Mouse (Mus musculus): ENCODE measurements at regions not wholly inside any gene's neighbourhood (a gene's known extent, or its start where the extent isn't known, plus 50 kb on each side); places are given as distances from the start of the nearest gene placed in this dataset.

DNA sequence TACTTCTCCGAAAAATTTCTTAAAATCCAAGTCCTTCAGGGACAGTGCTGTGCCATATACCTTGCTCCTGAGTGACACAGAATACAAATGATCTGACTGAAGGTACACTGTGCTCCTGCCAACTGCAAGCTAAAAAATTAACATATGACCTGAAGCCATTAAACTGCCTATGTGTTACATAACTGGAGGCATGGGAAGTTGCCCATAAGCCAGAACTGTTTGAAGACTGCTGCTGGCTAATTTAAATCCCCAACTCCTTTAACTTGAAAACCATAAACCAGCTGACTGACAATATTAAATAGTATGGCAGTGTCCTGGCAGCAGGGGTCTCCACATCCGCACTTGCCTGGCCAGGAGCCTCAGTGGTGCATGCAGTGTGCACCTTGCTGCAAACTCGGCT lies 68.9 kb upstream of the Ak4 start:
- DNase-seq (ENCODE audit: low spot score) = no peak
- intact Hi-C loops (cut with DNase I) = no loop called here

DNA sequence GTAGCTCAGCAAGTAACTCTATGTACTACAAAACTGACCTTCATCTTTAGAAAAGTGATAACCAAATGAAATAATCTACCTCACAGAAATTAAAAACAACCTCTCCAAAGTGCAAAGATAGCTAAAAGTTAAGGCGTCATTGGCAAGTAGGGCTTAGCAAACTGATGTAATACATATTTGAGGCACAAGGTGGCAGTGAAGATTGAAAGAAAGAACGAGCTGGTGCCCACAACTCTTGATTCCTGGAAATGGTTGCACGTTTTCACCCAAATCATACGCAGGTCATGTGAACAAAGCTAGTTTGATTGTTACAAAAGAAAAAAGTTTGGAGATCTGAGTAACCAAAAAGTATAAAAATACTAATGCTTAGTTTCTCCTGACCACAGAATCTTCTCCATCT lies 69.7 kb upstream of the Ak4 start:
- intact Hi-C loops (cut with DNase I) = loop anchor here (2.0 kb wide), 1 partner anchor 17 kb away; no protein-coding TSS in a partner anchor
- DNase-seq (ENCODE audit: low spot score) = no peak

DNA sequence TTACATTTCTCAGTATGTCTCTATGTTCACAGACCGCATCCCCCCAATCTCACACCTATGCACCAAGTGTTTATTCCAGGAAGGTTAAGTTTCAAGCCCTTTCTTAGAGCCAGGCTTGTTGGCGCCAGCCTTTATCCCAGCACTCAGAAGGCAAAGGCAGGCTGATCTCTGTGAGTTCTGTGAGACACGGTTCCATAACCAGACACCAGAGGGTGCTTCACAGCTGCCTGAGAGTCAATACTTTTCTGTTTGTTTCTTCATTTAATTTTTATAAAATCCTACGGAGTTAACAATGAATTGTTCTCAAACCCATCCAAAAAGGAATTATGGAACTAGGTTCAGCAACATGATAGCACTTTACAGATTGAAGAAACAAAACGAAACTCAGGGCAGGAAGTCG lies 71.8 kb upstream of the Ak4 start:
- intact Hi-C loops (cut with DNase I) = no loop called here
- no peak for DNase-seq (ENCODE audit: low spot score)

DNA sequence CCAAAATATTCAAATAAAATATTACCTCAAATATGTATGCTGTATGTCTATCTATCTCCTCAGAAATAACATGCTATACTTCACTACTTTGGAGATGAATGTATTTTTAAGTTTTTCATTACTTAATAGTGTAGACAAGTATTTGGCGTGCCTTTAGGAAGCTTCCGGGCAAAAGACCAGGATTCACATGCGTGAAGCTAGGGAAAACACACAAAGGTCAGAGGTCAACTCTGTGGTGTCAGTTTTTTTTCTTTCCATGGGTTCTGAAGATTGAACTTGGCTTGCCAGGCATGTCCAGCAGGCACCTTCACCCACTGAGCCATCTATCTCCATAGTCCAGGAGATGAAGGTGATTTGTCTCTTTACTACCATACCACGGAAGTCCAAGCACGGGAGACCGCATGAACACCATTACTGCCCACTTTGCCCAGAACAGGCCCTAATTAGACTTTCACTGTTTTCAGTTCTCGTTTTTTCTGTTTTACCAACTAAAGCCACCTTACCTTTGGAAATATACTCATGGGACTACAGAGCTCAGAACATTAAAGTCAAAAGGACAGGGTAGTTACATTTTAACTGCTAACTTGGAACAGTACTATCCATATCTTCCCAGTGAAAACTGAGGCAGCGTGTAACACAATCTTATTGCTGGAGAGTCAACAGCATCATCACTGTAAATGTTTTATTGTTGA lies 76.9 kb upstream of the Ak4 start:
- intact Hi-C loops (cut with DNase I) = no loop called here
- no peak for DNase-seq (ENCODE audit: low spot score)

DNA sequence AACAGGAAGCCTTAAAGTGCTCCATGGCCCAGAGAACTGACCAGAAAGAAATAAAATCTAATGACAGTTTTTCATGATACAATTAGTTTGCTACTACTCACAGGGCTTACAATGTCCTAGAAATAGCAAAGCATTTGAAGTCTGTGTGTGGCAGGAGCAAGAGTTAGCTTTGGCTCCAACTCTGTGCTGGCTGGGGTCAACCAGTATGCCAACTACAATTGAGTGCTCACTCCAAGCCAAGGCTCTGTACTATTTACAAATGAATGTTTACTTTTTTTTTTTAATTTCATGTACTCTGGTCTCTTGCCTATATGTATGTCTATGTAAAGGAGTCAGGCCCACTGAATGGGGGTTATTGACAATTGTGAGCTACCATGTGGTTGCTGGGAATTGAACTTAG lies 75.7 kb upstream of the Jak1 start:
- intact Hi-C loops (cut with DNase I) = no loop called here
- no peak for DNase-seq (ENCODE audit: low spot score)

DNA sequence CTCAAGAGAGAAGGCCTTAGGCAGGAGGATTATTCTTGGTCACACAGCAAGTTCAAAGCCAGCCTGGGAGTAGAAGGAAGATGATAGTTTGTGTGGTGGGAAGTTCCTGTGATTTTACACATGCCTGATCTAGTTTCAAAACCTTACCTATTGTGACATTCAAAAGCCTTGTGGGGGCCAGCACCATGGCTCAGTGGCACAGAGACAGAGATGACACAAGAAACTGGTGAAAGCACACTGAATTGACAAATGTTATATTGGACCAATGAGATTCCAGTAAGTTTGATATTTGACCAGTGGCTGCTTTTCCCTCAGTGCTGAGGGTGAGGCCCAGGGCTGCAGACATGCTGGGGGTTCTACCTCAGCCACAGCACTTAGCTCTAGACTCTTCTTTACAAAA lies 73.1 kb upstream of the Jak1 start:
- no peak for DNase-seq (ENCODE audit: low spot score)
- intact Hi-C loops (cut with DNase I) = no loop called here

DNA sequence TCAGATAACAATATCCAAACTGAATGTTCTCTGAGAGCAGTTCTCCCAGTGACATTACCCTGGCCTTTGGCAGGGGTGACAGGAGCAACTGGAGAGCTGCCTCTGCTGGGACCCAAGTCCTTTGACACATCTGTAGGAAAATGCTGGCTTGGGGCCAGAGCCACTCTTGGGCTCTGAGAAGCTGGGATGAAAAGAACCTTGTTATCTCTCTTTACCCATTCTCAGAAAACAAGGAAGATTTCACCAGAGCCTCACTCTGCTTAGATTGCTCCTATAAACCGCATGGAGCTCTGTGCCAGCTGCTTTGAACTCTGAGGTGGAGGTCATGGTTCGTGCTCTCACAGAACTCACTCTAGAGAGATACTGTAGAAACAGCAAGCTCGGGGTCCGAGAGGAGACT lies 71.7 kb upstream of the Jak1 start:
- no peak for DNase-seq (ENCODE audit: low spot score)
- intact Hi-C loops (cut with DNase I) = no loop called here

DNA sequence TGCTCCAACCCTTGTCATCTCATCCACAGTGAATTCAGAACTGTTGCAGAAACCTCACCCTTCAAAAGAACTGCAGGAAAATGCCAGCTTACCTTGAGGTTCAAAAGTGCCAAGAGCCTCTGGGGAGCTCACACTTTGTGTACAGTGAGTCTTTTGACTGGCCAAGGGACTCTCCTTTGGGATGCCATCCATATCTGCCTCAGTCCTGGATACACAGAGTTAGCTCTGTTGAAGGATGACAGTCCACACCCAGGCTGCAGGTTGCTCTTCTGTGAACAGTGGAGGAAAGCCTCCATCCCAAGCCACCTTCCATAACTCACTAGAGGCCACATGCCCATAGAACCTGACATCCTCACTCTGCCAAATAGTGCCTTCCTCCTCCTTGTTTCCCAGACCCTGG lies 71.3 kb upstream of the Jak1 start:
- intact Hi-C loops (cut with DNase I) = no loop called here

DNA sequence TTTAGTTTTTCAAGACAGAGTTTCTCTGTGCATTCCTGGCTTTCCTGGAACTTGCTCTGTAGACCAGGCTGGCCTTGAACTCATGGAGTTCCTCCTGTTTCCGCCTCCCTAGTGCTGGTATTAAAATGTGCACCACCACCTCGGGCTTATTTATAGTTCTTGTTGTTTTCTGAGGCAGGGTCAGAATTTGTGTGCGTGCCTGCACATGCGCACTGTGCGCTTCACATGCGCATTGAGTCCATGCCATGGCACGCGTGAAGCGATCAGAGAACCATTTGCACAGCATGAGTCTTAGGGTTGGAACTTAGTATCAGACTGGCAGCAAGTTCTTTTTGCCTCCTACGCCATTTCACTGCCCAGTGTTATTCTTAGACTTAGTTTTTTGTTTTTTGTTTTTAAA lies 68.8 kb upstream of the Jak1 start:
- intact Hi-C loops (cut with DNase I) = no loop called here
- DNase-seq (ENCODE audit: low spot score) = no peak

More for the DNA sequence above, 71.3 kb upstream of the Jak1 start:
- no peak for DNase-seq (ENCODE audit: low spot score)

DNA sequence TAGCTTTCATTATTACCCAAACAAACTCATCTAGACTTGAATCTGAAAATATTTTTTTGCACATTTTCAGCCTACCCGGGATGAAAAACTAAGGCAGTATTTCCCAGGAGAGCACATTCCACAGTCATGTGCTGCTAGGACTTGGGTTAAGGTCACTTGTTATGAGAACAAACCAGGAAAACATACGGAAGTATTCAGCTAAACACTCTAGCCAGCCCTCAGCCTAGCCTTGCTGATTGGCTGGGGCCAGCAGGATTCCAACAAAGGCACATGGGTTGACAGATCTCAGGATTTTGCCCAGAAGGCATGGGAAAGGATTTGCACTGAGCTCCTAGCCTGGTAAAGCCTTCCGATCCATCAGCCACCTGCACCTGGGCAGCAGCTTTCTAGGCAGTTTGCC lies 68.0 kb upstream of the Jak1 start:
- intact Hi-C loops (cut with DNase I) = no loop called here
- DNase-seq (ENCODE audit: low spot score) = no peak

DNA sequence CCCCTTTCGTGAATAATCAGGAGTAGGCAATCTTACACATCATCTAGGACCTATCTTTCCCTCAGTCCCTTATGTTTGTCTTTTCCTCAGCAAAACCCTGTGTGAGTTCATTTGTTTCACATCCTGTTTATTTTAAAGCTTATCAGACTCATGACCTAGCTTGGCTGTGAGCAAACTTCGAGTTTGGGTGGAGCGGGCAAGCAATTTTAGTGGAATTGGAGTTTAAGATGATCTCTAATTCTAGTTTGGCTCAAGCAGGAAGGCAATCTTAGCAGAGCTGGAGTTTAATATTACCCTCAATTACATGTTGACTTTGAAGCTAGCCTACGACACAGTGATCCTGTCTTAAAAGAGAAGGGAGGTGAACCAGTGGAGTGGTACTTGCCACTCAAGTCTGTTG lies 66.1 kb upstream of the Jak1 start:
- no peak for DNase-seq (ENCODE audit: low spot score)
- intact Hi-C loops (cut with DNase I) = no loop called here

DNA sequence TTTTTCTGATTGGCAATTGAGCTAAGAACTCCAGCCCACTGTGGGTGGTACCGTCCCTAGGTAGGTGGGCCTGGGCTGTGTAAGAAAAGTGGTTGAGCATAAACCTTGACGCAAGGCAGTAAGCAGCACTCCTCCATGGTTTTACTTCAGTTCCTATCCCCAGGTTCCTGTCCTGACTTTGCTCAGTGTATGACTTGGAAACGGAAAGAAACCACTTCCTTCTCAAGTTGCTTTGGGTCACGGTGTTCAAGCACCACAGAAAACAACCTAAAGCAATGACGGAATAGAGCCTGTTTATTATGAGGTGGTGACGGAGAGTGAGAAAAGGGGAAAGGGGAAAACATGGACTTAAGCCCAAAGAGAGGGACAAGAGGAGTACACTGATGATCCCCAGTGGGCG lies 64.0 kb upstream of the Jak1 start:
- DNase-seq (ENCODE audit: low spot score) = no peak
- intact Hi-C loops (cut with DNase I) = no loop called here

DNA sequence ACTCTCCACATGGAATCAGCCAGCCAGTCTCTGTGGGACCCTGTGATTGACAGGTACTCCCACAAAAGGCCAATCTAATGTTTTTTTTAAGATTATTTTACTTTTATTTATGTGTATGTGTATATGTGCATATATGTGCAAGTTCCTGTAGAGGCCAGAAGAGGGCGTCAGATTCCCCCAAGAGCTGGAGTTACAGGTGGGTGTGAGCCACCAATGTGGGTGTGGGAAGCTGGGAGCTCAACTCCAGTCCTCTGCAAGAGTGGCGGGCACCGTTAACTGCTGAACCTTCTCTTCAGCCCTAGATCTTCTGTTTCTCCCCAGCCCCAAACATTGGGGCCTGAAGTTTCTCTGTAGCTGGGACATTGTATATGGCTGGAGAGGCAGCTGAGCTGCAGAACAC lies 61.0 kb upstream of the Jak1 start:
- DNase-seq (ENCODE audit: low spot score) = no peak
- intact Hi-C loops (cut with DNase I) = no loop called here

DNA sequence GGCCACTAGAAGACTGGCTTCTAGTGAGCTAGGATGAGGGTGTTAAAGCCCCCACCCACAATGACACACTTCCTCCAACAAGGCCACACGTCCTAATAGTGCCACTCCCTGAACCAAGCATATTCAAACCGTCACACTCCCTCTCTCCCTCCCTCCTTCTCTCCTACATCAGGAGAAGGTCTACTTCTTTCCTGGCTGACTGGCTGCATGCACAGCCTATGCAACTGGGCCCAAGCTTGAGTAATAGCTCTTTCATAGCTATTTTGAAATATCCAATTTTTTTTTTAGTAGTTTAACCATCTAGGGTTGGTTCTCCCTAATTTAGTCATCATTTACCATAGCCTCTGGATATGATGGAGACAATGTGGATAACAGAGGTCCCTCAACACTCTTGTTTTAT lies 56.6 kb upstream of the Jak1 start:
- no peak for DNase-seq (ENCODE audit: low spot score)
- intact Hi-C loops (cut with DNase I) = loop anchor here (2.0 kb wide), 1 partner anchor 153 kb away; no protein-coding TSS in a partner anchor

DNA sequence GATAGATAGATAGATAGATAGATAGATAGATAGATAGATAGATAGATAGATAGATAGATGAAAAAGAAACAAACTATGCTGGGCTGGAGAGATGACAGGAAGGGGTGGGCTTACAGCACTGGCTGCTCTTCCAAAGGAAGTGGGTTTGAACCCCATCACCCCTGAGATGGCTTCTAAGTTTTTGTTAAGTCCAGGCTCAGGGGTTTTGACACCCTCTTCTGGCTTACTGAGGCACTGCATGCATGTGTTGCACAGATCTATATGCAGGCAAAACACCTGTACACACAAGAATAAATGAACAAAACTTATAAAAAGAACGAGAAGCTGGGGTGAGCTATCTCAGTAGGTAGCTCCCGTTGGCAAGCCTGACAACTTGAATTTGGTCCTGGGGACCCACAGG lies 55.5 kb upstream of the Jak1 start:
- no peak for DNase-seq (ENCODE audit: low spot score)

DNA sequence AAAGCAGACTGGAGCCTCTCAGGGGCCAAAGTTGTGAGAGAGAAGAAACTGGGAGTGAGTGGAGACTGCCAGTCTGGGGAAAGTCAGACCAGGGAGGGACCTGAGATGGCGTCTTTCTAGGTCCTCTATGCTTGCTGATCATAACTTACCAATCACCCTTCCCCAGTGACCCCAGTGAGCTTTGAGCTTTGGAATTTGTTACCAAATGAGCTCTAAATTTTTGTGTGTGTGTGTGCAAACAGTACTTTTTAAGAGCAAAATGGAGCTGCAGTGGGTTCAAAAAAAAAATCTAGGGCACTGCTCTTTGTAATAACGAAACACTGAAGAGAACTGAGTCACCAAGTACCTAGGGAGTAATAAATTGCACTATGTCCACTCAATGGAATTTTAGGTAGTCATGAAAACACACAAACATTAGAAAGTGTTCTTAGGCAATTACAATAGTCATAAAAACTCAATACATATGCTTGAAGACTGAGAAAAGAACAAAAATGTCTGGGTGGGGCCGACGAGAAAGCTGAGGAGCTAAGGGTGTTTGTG lies 54.7 kb upstream of the Jak1 start:
- intact Hi-C loops (cut with DNase I) = loop anchor here (2.0 kb wide), 1 partner anchor 151 kb away; no protein-coding TSS in a partner anchor
- DNase-seq (ENCODE audit: low spot score) = no peak

More for the DNA sequence above, 55.5 kb upstream of the Jak1 start:
- intact Hi-C loops (cut with DNase I) = loop anchor here (2.0 kb wide), 1 partner anchor 152 kb away; no protein-coding TSS in a partner anchor

DNA sequence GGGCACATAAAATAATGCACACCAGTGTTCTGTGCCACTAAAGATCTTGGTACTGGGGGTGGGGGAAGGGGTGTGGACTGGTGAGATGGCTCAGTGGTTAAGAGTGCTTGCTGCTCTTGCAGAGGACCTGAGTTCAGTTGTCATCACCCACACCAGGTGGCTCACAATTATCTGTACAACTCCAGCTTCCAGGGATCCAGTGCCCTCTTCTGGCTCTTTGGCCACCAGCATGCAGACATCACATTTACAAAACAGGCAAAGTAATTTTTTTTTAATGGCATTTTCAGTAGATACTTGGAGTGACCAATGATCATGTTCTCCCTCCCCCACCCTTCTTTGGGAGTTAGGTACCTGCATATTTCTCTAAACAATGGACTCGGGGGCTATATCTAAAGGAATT lies 53.8 kb upstream of the Jak1 start:
- DNase-seq (ENCODE audit: low spot score) = no peak
- intact Hi-C loops (cut with DNase I) = no loop called here

DNA sequence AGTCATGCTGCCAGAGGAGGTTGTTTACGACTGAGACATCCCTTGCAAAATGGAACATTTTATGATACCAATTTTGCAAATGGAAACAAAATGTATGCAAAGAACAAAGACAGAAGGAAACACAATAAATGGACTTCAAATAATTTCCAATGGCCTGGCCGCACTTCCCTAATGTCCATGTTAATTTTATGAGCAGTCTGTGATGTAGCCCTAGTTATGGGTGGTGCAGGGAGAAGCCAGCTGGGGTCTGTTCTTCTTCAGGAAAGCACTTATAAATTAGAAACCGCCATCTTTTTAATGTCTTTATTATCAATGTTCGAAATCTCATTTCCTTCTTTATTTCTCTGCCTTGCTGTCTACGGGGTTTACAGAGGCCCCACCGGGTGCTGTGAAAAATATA lies 51.0 kb upstream of the Jak1 start:
- no peak for DNase-seq (ENCODE audit: low spot score)
- intact Hi-C loops (cut with DNase I) = no loop called here
